Mouse (Mus musculus) liver, postnatal 0 days (tissue): Measurements from ENCODE around the gene Slc22a29. TPM values are rescaled to one million over a fixed set of nuclear protein-coding genes. Genes with fewer than 3 reads are reported as not detected.
"Not testable (repeated sequence)": the region's sequence is repeated elsewhere in the genome, so short reads cannot be mapped to it uniquely, and the experiment has no call there.

Source experiments
- ATAC-seq: fragments of 200-750 bp; cut with Nextera tagmentation; 2 replicates; pipeline ENCODE4 v1.8.0; 2017; ENCODE audit warnings: mild to moderate bottlenecking, moderate library complexity
- DNase-seq: peaks from one replicate; pipeline ENCODE4 v3.0.0-alpha.2; 2016
- H3K27ac ChIP-seq: fragments of 300-500 bp; sonication (generic); 2 replicates; pipeline ENCODE4 v1.5.1; 2014; ENCODE audit warnings: antibody characterized with exemption, moderate library complexity, mild to moderate bottlenecking, low read depth
- H3K27me3 ChIP-seq: fragments of 300-500 bp; sonication (generic); 2 replicates; pipeline ENCODE4 v1.6.1; 2014; ENCODE audit warnings: low read length, control low read depth, mixed read lengths; ENCODE audit not compliant: insufficient read depth
- H3K36me3 ChIP-seq: fragments of 300-500 bp; sonication (generic); replicated peaks from 2 replicates; pipeline ENCODE4 v1.6.1; 2014; ENCODE audit warnings: mild to moderate bottlenecking, control low read depth, low read length, moderate library complexity, mixed read lengths; ENCODE audit not compliant: insufficient read depth
- H3K4me1 ChIP-seq: fragments of 300-500 bp; sonication (generic); 2 replicates; pipeline ENCODE4 v1.6.1; 2014; ENCODE audit warnings: antibody characterized with exemption, mild to moderate bottlenecking, control low read depth; ENCODE audit not compliant: insufficient read depth
- H3K4me2 ChIP-seq: fragments of 300-500 bp; sonication (generic); 2 replicates; pipeline ENCODE4 v1.6.1; 2014; ENCODE audit warnings: low read depth, mild to moderate bottlenecking, low read length, moderate library complexity, mixed read lengths
- H3K4me3 ChIP-seq: fragments of 300-500 bp; sonication (generic); 2 replicates; pipeline ENCODE4 v1.5.1; 2014; ENCODE audit warnings: low read depth, low read length
- H3K9ac ChIP-seq: fragments of 300-500 bp; sonication (generic); replicated peaks from 2 replicates; pipeline ENCODE4 v1.6.1; 2014; ENCODE audit warnings: mild to moderate bottlenecking, moderate library complexity
- H3K9me3 ChIP-seq: fragments of 300-500 bp; sonication (generic); 2 replicates; pipeline ENCODE4 v1.6.1; 2016; ENCODE audit warnings: mild to moderate bottlenecking, control low read depth, low read length, mixed read lengths
- CTCF ChIP-seq: sonication (generic); IDR thresholded peaks from 2 replicates; pipeline ENCODE4 v1.5.1; 2016; ENCODE audit warnings: antibody characterized with exemption, low read depth
- EP300 ChIP-seq: IDR thresholded peaks from 2 replicates; pipeline ENCODE4 v1.6.1; 2016; ENCODE audit warnings: antibody characterized with exemption, low read depth, mild to moderate bottlenecking
- WGBS: fragments of 180-500 bp; shearing (Covaris S2); extraction: QIAGEN DNeasy Blood & Tissue Kit; methylation state at CpG from one replicate; pipeline ENCODE4 v1.1.7; 2014; ENCODE audit not compliant: insufficient replicate concordance; 5-methylcytosine and 5-hydroxymethylcytosine counted together
- polyA plus RNA-seq: library from polyadenylated mRNA; unstranded; fragments of >200 nt; fragmentation: Nextera tagmentation; extraction: Ambion mirVana; gene quantifications from 2 replicates; pipeline ENCODE4 v1.2.1, GENCODE M21; 2015

Slc22a29 gene
- polyA plus RNA-seq: 0.08 and 0.15 TPM in 2 replicates

GRCm38 (mm10) chr19:8218800-8219199, at the start of gene Slc22a29:
Gene Slc22a29 (minus strand): TSS chr19:8218900.
- Histone ChIP-seq H3K4me1 (no peaks in the 10 kb centered on the region), H3K4me2 (no peak within 1 kb of the TSS), H3K27ac (no peak within 1 kb of the TSS), H3K27me3 (no peaks in the 10 kb centered on the region), H3K9me3 (no peaks in the 10 kb centered on the region), H3K9ac (no peak within 1 kb of the TSS), H3K4me3 (no peak within 1 kb of the TSS), H3K36me3 (no peaks in the 10 kb centered on the region)
- ATAC-seq (no peak), DNase-seq (no peak)
- 74% methylated on average over 2 of the region's 2 CpGs for WGBS
- TF ChIP-seq EP300: no peak
- no peak for TF ChIP-seq CTCF

- ATAC-seq (no peak), DNase-seq (no peak)
- Histone ChIP-seq H3K9ac (no peak overlapping the region), H3K4me1 (no peaks in the 10 kb centered on the region), H3K36me3 (no peaks in the 10 kb centered on the region), H3K4me2 (0 out of 2 replicates have a peak overlapping the region, but pooled peaks have one; percentile 13), H3K4me3 (no peak overlapping the region), H3K27ac (no peak overlapping the region), H3K27me3 (no peaks in the 10 kb centered on the region), H3K9me3 (no peaks in the 10 kb centered on the region)
- TF ChIP-seq EP300: no peak
- no peak for TF ChIP-seq CTCF
- WGBS: 53% methylated on average over 3 of the region's 3 CpGs
These were observed 46.6 kb upstream of the Slc22a29 start for GRCm38 (mm10) chr19:8265324-8265723.

GRCm38 (mm10) chr19:8252705-8253037, 34.0 kb upstream of the Slc22a29 start:
- no peaks in the 10 kb centered on the region for H3K36me3 ChIP-seq
- no peaks in the 10 kb centered on the region for H3K9me3 ChIP-seq
- DNase-seq (no peak), ATAC-seq (no peak)
- H3K9ac ChIP-seq: peak overlapping the region; percentile 64
- TF ChIP-seq CTCF (no peak), EP300 (no peak)
- no peaks in the 10 kb centered on the region for H3K27me3 ChIP-seq
- H3K4me1 ChIP-seq: no peaks in the 10 kb centered on the region
- H3K4me2 ChIP-seq: peak overlapping the region; percentile 66
- peak overlapping the region; percentile 53 for H3K4me3 ChIP-seq
- peak overlapping the region; percentile 74 for H3K27ac ChIP-seq
- 24% methylated on average over 3 of the region's 3 CpGs for WGBS

- WGBS: 7% methylated on average over 46 of the region's 58 CpGs
- Histone ChIP-seq H3K27me3 (no peaks in the 10 kb centered on the region), H3K9ac (peak overlapping the region; percentile 64), H3K4me2 (peak overlapping the region; percentile 66), H3K4me1 (no peaks in the 10 kb centered on the region), H3K27ac (peak overlapping the region; percentile 74), H3K4me3 (peak overlapping the region; percentile 53), H3K36me3 (no peaks in the 10 kb centered on the region), H3K9me3 (no peaks in the 10 kb centered on the region)
- peak; percentile 98 for ATAC-seq
- TF ChIP-seq CTCF (no peak), EP300 (no peak)
- DNase-seq: peak; percentile 65
These were observed 33.4 kb upstream of the Slc22a29 start for GRCm38 (mm10) chr19:8251896-8252704.

- Histone ChIP-seq H3K4me3 (no peak overlapping the region), H3K27me3 (no peaks in the 10 kb centered on the region), H3K4me2 (no peak overlapping the region), H3K27ac (no peak overlapping the region), H3K9me3 (no peaks in the 10 kb centered on the region), H3K9ac (no peak overlapping the region), H3K4me1 (no peaks in the 10 kb centered on the region), H3K36me3 (no peaks in the 10 kb centered on the region)
- no peak for DNase-seq
- no peak for ATAC-seq
- no peak for TF ChIP-seq CTCF
- no peak for TF ChIP-seq EP300
These were observed 10.2 kb upstream of the Slc22a29 start for GRCm38 (mm10) chr19:8228916-8229315.

- 47% methylated on average over 2 of the region's 2 CpGs for WGBS
- ATAC-seq (no peak), DNase-seq (no peak)
- no peaks in the 10 kb centered on the region for H3K36me3 ChIP-seq
- H3K27ac ChIP-seq: no peak overlapping the region
- H3K9me3 ChIP-seq: no peaks in the 10 kb centered on the region
- no peak overlapping the region for H3K4me3 ChIP-seq
- H3K27me3 ChIP-seq: no peaks in the 10 kb centered on the region
- H3K4me1 ChIP-seq: no peaks in the 10 kb centered on the region
- TF ChIP-seq EP300 (no peak), CTCF (no peak)
- H3K9ac ChIP-seq: no peak overlapping the region
- no peak overlapping the region for H3K4me2 ChIP-seq
These were observed 69.7 kb downstream of the Slc22a29 start for GRCm38 (mm10) chr19:8148787-8149523.

- H3K9me3 ChIP-seq, ATAC-seq, H3K4me1 ChIP-seq, DNase-seq, H3K36me3 ChIP-seq, H3K27me3 ChIP-seq, H3K4me3 ChIP-seq, H3K27ac ChIP-seq, H3K9ac ChIP-seq, H3K4me2 ChIP-seq: not testable (repeated sequence)
- WGBS: 69% methylated on average over 2 of the region's 2 CpGs
These were observed 76.0 kb downstream of the Slc22a29 start for GRCm38 (mm10) chr19:8142716-8143115.

- H3K27me3 ChIP-seq, H3K4me2 ChIP-seq, H3K27ac ChIP-seq, H3K9ac ChIP-seq, ATAC-seq, H3K4me3 ChIP-seq, DNase-seq, H3K4me1 ChIP-seq, H3K9me3 ChIP-seq, H3K36me3 ChIP-seq: not testable (repeated sequence)
- WGBS: 67% methylated on average over 14 of the region's 14 CpGs
These were observed 84.4 kb downstream of the Slc22a29 start for GRCm38 (mm10) chr19:8134127-8134841.
